Mouse (Mus musculus) liver, embryonic 15.5 days (tissue): ENCODE measurements around the gene Klk9. TPM values are rescaled to one million over a fixed set of nuclear protein-coding genes. Genes with fewer than 3 reads are reported as not detected.
A peak's percentile ranks its signal among the peaks of the same experiment; 100 is the strongest.

Experiments used
- ATAC-seq: fragments of 200-750 bp; cut with Nextera tagmentation; 2 replicates; pipeline ENCODE4 v1.8.0; 2017; ENCODE audit warnings: moderate number of reproducible peaks, mild to moderate bottlenecking, moderate library complexity; ENCODE audit not compliant: insufficient read depth
- H3K27ac ChIP-seq: fragments of 300-500 bp; sonication (generic); replicated peaks from 2 replicates; pipeline ENCODE4 v1.5.1; 2015; ENCODE audit warnings: mild to moderate bottlenecking, inconsistent platforms
- H3K27me3 ChIP-seq: fragments of 300-500 bp; sonication (generic); 2 replicates; pipeline ENCODE4 v1.6.1; 2015; ENCODE audit warnings: mild to moderate bottlenecking, inconsistent platforms
- H3K36me3 ChIP-seq: fragments of 300-500 bp; sonication (generic); replicated peaks from 2 replicates; pipeline ENCODE4 v1.6.1; 2015; ENCODE audit warnings: moderate library complexity, mild to moderate bottlenecking, inconsistent platforms
- H3K4me1 ChIP-seq: fragments of 300-500 bp; sonication (generic); replicated peaks from 2 replicates; pipeline ENCODE4 v1.6.1; 2015; ENCODE audit warnings: inconsistent platforms
- H3K4me2 ChIP-seq: fragments of 300-500 bp; sonication (generic); 2 replicates; pipeline ENCODE4 v1.6.1; 2015; ENCODE audit warnings: moderate library complexity, mild to moderate bottlenecking, inconsistent platforms
- H3K4me3 ChIP-seq: fragments of 300-500 bp; sonication (generic); replicated peaks from 2 replicates; pipeline ENCODE4 v1.5.1; 2015; ENCODE audit warnings: mild to moderate bottlenecking, inconsistent platforms
- H3K9ac ChIP-seq: fragments of 300-500 bp; sonication (generic); 2 replicates; pipeline ENCODE4 v1.6.1; 2015; ENCODE audit warnings: moderate library complexity, mild to moderate bottlenecking, inconsistent platforms
- H3K9me3 ChIP-seq: fragments of 300-500 bp; sonication (generic); replicated peaks from 2 replicates; pipeline ENCODE4 v1.6.1; 2016; ENCODE audit warnings: inconsistent platforms
- WGBS: fragments of 180-500 bp; shearing (Covaris S2); methylation state at CpG from one replicate; pipeline ENCODE4 v1.1.7; 2015; ENCODE audit warnings: mixed read lengths; ENCODE audit not compliant: insufficient replicate concordance; 5-methylcytosine and 5-hydroxymethylcytosine counted together
- polyA plus RNA-seq: library from polyadenylated mRNA; unstranded; fragments of >200 nt; fragmentation: Nextera tagmentation; extraction: Ambion mirVana; gene quantifications from 2 replicates; pipeline ENCODE4 v1.2.1, GENCODE M21; 2015

Gene Klk9
- polyA plus RNA-seq, 1 experiment from 2014 or later: not detected

DNA sequence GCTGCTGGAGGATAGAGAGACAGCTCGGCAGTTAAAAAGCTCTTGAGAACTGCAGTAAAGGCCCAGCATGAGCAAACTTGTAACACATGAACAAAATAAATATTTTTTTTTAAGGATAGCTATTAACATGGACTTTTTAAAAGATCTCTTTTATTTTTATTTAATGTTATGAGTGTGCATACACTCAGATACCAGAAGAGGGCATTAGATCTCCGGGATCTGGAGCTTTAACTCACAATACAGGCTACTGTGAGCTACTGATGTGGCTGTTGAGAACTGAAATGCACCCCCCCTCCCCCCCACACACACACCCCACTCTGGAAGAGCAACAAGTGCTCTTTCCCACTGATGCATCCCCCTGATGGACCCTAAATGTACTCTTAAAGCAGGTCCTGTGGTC, 2.4 kb upstream of the Klk9 start:
- Histone ChIP-seq H3K27ac (no peak overlapping the region), H3K4me1 (no peaks in the 10 kb centered on the region), H3K9ac (no peak overlapping the region), H3K27me3 (no peaks in the 10 kb centered on the region), H3K4me2 (no peak overlapping the region), H3K9me3 (no peaks in the 10 kb centered on the region), H3K36me3 (no peaks in the 10 kb centered on the region), H3K4me3 (no peak overlapping the region)
- ATAC-seq: no peak
- 47% methylated on average over 2 of the region's 2 CpGs for WGBS

DNA sequence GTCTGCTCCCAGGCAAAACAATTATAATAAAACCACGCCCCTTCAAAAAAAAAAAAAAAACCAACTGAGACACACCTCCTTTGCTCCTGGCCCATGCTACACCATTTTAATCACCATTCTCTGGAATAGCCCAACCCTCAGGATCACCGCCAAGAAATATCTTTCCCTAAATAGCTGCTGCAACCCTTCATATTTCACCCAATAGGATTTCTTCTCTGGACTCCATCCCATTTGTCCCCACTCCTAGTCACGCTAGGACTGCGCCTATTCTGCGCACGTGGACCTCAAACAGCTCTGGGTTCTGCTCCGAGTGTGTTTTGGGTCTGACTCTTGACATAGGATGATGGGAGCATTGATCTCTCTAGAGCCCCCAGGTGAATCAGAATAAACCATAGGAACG, 4.7 kb downstream of the Klk9 start:
- Histone ChIP-seq H3K4me3 (no peak overlapping the region), H3K4me2 (peak overlapping the region; percentile 62; the same call in 1 of the 2 replicates)

DNA sequence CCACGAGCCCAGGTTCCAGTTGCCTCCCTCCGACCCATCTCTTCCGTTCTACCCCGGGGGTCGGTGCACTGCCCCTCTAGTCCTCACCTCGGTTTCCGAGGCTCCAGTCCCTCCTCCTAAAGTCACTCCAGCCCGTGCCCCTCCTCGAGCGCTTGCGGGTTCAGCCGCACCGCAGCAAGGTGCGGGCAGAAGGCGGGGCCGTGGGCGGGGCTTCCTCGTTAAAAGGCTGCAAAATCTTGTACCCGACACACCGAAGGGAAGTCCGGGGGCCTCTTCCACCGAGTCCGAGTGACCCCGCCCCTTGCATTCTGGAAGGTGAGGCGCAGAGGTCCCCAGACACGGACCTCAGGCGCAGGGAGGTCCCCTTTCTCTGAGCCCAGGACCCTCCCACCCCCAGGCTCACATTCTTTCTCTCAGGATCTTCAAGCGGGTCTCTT, 5.7 kb downstream of the Klk9 start, which contains the start of gene Klk8:
Gene Klk8 (plus strand): TSS at position 245 of the 437 bp plus-strand sequence.
- WGBS: 0% methylated on average over 28 of the region's 28 CpGs
- H3K4me2 ChIP-seq: peak within 1 kb of the TSS; percentile 62
- no peak for ATAC-seq
- H3K36me3 ChIP-seq: no peaks in the 10 kb centered on the region
- no peak within 1 kb of the TSS for H3K9ac ChIP-seq
- H3K4me1 ChIP-seq: peaks cover 3% of the 10 kb centered on the region; the same call in 1 of the 2 replicates
- H3K27me3 ChIP-seq: peaks cover 30% of the 10 kb centered on the region
- H3K27ac ChIP-seq: no peak within 1 kb of the TSS
- H3K4me3 ChIP-seq: peak within 1 kb of the TSS; percentile 41
- H3K9me3 ChIP-seq: no peaks in the 10 kb centered on the region

More for the DNA sequence above, 4.7 kb downstream of the Klk9 start:
- no peak for ATAC-seq
- Histone ChIP-seq H3K9me3 (no peaks in the 10 kb centered on the region), H3K27ac (no peak overlapping the region), H3K27me3 (peaks cover 30% of the 10 kb centered on the region), H3K36me3 (no peaks in the 10 kb centered on the region), H3K9ac (no peak overlapping the region), H3K4me1 (peaks cover 3% of the 10 kb centered on the region; the same call in 1 of the 2 replicates)
- 13% methylated on average over 8 of the region's 8 CpGs for WGBS

DNA sequence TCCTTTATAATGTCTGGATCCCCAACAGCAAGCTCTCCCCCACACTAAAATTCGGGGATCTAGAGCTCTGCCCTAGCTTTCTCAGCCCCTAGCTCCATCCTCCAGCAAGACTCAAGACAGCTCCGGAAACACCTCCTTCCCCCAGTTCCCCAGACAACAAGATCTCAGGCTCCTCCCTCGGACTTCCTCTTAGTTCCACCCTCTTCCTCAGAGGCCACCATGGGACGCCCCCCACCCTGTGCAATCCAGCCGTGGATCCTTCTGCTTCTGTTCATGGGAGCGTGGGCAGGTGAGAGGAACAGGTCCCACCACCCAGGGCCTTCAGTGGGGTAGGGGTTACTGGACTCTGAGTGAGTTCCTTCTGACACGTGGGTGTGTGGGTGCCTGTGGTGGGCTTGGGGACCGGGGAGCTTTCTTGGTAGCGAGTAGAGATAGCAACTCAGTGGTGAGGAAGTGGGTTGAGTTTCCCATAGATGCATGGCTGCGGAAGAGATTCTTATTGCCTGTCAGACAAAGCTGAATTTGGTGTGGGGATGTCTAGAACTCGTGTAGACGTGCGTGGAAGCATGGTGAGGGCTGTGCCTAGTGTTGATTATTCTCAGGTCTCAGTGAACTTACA, 6.3 kb downstream of the Klk9 start:
- H3K4me3 ChIP-seq: peak overlapping the region; percentile 41
- 7% methylated on average over 13 of the region's 13 CpGs for WGBS
- H3K27me3 ChIP-seq: peaks cover 30% of the 10 kb centered on the region
- peaks cover 3% of the 10 kb centered on the region; the same call in 1 of the 2 replicates for H3K4me1 ChIP-seq
- H3K9ac ChIP-seq: no peak overlapping the region
- no peak for ATAC-seq
- no peaks in the 10 kb centered on the region for H3K9me3 ChIP-seq
- peak overlapping the region; percentile 62 for H3K4me2 ChIP-seq
- H3K36me3 ChIP-seq: no peaks in the 10 kb centered on the region
- H3K27ac ChIP-seq: no peak overlapping the region

DNA sequence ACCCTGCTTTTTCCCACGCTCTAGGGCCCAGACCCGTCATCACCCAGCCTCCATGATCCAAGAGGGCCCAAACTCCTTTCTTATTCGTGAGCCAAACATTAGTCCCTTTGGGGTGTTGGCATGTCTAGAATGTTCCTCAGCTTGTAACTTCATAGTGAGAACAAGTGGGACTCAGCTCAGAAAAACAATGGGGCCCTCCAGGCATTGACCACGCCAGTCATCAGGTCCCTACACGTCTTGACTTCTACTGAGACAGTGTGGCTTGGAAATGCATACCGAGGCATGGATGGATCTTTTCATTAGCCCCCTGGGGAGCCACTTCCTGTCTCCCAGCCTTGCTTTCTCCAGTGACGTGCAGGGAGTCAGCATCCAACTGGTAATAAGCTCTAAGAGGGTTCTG, 8.2 kb downstream of the Klk9 start:
- no peak overlapping the region for H3K27ac ChIP-seq
- peaks cover 30% of the 10 kb centered on the region for H3K27me3 ChIP-seq
- H3K9ac ChIP-seq: no peak overlapping the region
- H3K36me3 ChIP-seq: no peaks in the 10 kb centered on the region
- H3K4me2 ChIP-seq: no peak overlapping the region
- H3K9me3 ChIP-seq: no peaks in the 10 kb centered on the region
- WGBS: 56% methylated on average over 7 of the region's 7 CpGs
- peaks cover 3% of the 10 kb centered on the region; the same call in 1 of the 2 replicates for H3K4me1 ChIP-seq
- no peak overlapping the region for H3K4me3 ChIP-seq
- ATAC-seq: no peak

DNA sequence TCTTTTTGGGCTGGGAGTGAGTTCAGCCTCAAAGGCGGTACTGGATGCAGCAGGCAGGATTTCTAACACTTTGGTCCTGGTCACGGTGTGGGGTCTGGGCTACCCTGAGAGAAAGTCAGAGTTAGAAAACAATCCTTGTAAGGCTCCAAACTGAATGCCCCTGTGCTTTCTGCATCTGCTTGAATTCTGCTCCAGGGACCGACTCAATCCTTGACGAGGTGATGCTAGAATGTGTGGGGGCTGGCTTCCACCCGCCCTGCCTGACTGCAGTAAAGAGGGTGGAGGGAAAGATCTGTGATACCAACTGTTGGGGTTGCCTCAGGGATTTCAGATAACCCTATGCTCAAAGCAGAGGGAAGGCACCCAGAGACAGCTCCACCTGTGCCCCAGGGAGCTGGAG, 19.3 kb downstream of the Klk9 start, which contains the start of gene Klk7:
Gene Klk7 (plus strand): TSS at position 301 of the 400 bp plus-strand sequence.
- no peak for ATAC-seq
- H3K27me3 ChIP-seq: no peaks in the 10 kb centered on the region
- H3K4me1 ChIP-seq: no peaks in the 10 kb centered on the region
- no peaks in the 10 kb centered on the region for H3K36me3 ChIP-seq
- no peak within 1 kb of the TSS for H3K4me2 ChIP-seq
- no peaks in the 10 kb centered on the region for H3K9me3 ChIP-seq
- no peak within 1 kb of the TSS for H3K27ac ChIP-seq
- WGBS: 40% methylated on average over 5 of the region's 5 CpGs
- H3K4me3 ChIP-seq: no peak within 1 kb of the TSS
- no peak within 1 kb of the TSS for H3K9ac ChIP-seq

DNA sequence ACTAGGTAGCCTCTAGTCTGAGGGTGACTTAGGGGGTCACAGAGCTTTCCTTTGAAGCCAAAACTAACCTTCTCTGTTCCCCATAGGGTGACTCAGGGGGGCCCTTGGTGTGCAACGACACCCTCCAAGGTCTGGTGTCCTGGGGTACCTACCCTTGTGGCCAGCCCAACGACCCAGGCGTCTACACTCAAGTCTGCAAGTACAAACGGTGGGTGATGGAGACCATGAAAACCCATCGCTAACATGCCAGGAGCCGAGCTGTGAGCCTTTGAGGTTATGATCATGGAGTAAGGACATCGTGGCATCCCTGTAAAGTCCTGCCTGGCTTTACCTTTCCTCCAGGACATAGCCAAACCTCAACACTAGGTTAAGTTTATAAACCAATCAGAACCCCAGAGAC, 23.5 kb downstream of the Klk9 start:
- no peak overlapping the region for H3K27ac ChIP-seq
- no peak overlapping the region for H3K4me2 ChIP-seq
- no peaks in the 10 kb centered on the region for H3K9me3 ChIP-seq
- 59% methylated on average over 7 of the region's 7 CpGs for WGBS
- H3K9ac ChIP-seq: no peak overlapping the region
- no peaks in the 10 kb centered on the region for H3K36me3 ChIP-seq
- no peaks in the 10 kb centered on the region for H3K4me1 ChIP-seq
- H3K4me3 ChIP-seq: no peak overlapping the region
- no peaks in the 10 kb centered on the region for H3K27me3 ChIP-seq
- no peak for ATAC-seq

DNA sequence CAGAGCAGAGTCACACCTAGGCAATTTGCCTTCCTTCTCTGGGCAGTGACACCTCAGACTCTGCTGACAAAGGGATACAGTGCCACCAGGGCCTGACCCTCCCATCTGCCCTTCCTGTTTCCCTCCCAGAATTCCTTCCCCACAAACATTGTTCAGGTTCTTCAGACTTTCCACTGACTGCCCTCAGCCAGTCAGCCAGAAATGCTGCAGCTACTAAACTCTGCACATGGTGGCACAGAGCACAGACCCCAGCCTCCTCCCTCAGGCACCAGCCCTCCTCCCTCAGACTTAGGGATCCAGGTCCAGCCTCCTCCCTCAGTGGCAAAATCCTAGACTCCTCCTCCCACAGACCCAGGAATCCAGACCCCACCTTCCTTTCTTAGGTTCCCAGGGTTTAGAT, 25.1 kb downstream of the Klk9 start:
- Histone ChIP-seq H3K36me3 (no peaks in the 10 kb centered on the region), H3K9me3 (no peaks in the 10 kb centered on the region), H3K9ac (no peak overlapping the region), H3K4me1 (no peaks in the 10 kb centered on the region), H3K27me3 (no peaks in the 10 kb centered on the region), H3K4me2 (no peak overlapping the region), H3K4me3 (no peak overlapping the region), H3K27ac (no peak overlapping the region)
- ATAC-seq: no peak

DNA sequence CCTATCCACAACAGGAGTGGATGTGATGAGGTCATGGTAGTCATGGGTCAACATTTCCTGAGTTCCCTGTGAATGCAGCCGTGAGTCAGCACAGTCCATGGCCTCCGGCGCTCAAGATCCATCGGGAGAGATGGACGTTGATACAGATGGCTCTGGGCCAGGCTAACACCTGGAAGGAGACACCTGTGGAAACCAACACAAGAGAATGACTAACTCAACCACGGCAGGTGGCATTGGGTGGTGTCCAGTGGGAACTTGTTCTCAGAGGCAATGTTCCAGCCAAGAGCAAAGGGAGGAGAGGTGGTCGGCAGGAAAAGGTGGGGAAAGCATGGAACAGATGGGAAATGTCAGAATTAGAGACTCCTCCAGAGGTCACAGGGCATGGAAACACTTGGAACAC, 29.9 kb downstream of the Klk9 start:
- Histone ChIP-seq H3K36me3 (no peaks in the 10 kb centered on the region), H3K4me2 (no peak overlapping the region), H3K9me3 (no peaks in the 10 kb centered on the region), H3K27me3 (no peaks in the 10 kb centered on the region), H3K27ac (no peak overlapping the region), H3K4me1 (no peaks in the 10 kb centered on the region), H3K9ac (no peak overlapping the region), H3K4me3 (no peak overlapping the region)
- no peak for ATAC-seq
- WGBS: 75% methylated on average over 7 of the region's 7 CpGs

DNA sequence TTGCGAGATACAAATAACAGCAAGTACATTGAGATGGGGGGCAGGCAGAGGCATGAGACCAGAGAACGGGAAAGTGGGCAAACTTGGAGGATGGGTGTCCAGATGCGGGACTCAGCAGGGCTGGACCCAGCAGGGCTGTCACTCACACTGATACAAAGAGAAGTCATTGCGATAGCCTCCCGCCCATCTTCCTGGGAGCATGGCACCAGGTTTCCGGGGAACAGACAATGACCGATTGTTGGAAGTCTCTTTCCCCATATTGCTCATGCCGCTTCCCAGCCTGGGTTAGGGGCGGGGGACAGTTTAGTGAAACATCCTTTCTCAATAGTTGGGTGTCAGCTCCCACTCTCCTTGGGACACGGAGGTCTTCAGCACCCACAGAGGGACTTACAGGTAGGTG, 32.5 kb downstream of the Klk9 start, which contains the start of gene Klk6:
Gene Klk6 (plus strand): TSS at position 301 of the 400 bp plus-strand sequence.
- WGBS: 66% methylated on average over 10 of the region's 10 CpGs
- ATAC-seq: no peak
- H3K9ac ChIP-seq: no peak within 1 kb of the TSS
- no peak within 1 kb of the TSS for H3K4me3 ChIP-seq
- no peaks in the 10 kb centered on the region for H3K9me3 ChIP-seq
- no peaks in the 10 kb centered on the region for H3K4me1 ChIP-seq
- H3K27ac ChIP-seq: no peak within 1 kb of the TSS
- H3K36me3 ChIP-seq: no peaks in the 10 kb centered on the region
- no peaks in the 10 kb centered on the region for H3K27me3 ChIP-seq
- no peak within 1 kb of the TSS for H3K4me2 ChIP-seq

DNA sequence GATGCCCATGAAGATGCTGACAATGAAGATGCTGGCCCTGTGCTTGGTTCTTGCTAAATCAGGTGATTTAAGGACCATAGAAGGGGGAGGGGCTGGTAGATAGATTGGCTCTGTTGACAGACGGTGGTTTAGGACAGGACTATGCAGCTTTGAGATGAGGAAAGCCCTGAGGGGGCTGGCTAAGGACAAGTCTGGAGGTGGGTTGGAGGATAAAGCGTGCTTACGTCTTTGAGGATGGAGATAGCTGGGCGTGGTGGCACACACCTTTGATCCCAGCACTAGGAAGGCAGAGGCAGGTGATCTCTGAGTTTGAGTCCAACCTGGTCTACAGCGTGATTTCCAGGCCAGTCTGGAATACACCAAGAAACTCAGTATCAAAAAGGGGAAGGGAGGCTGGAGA, 34.4 kb downstream of the Klk9 start:
- WGBS: 58% methylated on average over 5 of the region's 5 CpGs

DNA sequence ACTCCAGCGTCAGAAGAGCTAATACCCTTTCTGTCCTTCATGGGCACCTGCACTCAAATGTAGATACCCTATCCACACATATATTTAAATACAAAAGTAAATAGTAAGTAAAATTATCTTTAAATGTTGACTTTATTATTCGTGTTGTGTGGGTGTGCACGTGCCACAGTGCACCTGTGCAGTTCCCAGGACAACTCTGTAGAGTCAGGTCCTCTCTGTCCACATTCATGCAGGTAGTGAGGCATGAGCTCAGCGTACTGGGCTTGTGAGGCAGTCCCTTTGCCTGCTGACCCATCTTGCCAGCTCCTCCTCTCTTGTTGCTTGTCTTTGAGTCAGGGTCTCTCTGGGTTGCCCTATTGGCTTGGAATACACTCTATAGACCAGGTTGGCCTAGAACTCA, 36.0 kb downstream of the Klk9 start:
- no peak for ATAC-seq
- Histone ChIP-seq H3K27ac (no peak overlapping the region), H3K36me3 (no peaks in the 10 kb centered on the region), H3K4me1 (no peaks in the 10 kb centered on the region), H3K9me3 (no peaks in the 10 kb centered on the region), H3K4me3 (no peak overlapping the region), H3K9ac (no peak overlapping the region), H3K27me3 (no peaks in the 10 kb centered on the region), H3K4me2 (no peak overlapping the region)
- 51% methylated on average over 4 of the region's 4 CpGs for WGBS

More for the DNA sequence above, 34.4 kb downstream of the Klk9 start:
- Histone ChIP-seq H3K4me3 (no peak overlapping the region), H3K4me1 (no peaks in the 10 kb centered on the region), H3K9ac (no peak overlapping the region), H3K4me2 (no peak overlapping the region), H3K27me3 (no peaks in the 10 kb centered on the region), H3K27ac (no peak overlapping the region), H3K36me3 (no peaks in the 10 kb centered on the region), H3K9me3 (no peaks in the 10 kb centered on the region)
- no peak for ATAC-seq
